Mouse (Mus musculus) B cell, adult 2 months (primary cell): Measurements from ENCODE around the gene Ttc23.

Experiments
- DNase-seq, 2 experiments: peaks; one replicate each; pipeline ENCODE4 v3.0.0; 2022

The Ttc23 gene

DNA sequence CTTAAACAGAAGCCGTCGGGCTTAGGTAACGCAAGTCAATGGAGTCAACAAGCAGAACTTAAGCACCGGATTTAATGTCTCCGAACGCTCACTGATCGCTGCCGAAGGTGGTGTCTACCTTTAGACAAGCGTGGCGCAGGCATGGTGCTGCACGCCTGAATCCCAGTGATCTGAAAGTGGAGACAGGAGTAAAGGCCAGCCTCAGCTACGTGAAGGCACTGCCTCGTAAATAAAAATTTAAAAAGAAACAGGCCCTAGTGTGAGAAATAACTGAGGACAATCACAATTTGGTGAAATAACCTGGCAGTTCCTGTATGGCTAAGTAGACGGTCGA is 1.6 kb upstream of the Ttc23 start:
- no peak for DNase-seq

DNA sequence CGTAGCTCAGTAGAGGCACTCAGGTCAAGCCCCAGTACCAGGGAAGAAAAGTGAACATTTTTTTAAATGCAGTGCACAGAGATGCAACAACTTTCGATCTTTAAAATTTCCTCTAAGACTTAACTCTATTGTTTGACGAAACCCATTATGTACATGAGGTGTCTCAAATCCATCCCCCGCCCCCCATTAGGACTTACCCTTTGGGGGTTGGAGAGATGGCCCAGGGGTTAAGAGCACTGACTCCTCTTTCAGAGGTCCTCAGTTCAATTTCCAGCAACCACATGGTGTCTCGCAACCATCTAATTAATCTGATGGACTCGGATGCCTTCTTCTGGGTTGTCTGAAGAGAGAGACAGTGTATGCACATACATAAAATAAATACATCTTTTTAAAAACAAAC is 1.1 kb upstream of the Ttc23 start:
- DNase-seq, result no peak

DNA sequence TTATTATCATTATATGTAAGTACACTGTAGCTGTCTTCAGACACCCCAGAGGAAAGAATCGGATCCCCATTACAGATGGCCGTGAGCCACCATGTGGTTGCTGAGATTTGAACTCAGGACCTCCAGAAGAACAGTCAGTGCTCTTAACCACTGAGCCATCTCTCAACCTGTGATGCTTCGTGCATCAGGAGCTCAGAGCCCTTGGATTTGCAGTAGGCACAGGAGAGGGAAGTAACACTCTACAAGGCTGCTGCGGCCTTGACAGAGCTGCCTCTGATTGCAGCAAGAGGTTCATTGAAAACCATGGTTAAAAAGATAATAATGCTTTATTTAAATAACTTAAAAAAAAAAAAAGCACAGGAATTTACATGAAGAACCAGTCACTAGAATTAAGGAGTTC is 1.2 kb downstream of the Ttc23 start:
- DNase-seq, result no peak

DNA sequence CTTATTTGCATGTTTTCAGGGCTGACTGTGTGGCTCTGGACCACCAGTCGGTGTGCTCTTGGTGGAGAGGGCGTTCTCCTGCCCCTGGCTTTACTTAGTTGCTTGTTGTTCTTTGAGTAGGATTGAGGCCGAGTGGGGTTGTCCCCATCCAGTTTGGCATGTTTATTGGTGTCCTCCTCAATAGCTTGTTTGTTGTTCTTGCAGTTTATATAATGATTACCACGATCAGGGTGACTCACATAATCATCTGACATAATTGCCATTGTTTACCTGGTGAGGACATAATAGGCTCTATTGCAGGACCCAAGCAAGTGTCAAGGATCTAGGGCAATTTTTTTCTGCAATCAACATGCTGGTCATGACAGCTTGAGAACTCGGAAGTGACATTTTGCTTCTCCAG is 5.0 kb downstream of the Ttc23 start:
- DNase-seq, result no peak

DNA sequence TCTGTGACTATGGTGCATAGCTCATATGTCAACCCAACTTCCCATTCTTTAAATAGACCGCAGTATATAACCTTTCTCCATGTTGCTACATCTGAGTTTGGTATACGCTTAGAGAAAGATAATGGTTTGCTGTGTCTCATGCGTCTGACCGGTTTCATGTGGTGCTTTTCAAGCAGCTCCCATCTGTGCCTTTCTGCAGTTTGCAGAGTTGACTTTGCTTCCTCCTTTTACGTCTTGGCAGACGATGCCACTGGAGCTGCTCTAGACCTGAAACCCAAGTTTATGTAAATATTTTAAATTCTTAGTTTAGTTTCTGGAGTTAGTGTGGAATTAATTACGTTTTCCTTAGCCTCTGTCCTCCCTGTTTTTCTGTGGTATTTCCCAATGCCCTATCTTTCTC is 7.5 kb downstream of the Ttc23 start:
- no peak for DNase-seq

DNA sequence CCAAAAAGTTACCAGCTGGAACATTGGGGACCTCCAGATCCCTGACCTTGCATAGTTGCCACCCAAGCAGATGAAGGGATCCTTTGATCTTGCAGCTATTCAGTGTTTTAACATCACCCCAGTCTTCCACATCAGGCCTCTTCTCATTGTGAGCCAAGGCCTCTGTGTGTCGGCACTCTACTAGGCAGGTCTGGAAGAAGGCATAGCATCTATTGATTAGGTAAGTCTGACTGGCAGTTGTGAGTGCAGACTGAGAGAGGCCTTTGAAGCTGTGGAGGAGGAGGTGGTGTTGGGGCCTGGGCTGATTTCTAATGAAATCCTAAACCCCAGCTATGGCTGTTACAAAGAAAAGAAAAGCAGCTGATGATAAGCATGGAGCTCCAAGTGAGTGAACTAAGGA is 8.0 kb downstream of the Ttc23 start:
- no peak for DNase-seq

DNA sequence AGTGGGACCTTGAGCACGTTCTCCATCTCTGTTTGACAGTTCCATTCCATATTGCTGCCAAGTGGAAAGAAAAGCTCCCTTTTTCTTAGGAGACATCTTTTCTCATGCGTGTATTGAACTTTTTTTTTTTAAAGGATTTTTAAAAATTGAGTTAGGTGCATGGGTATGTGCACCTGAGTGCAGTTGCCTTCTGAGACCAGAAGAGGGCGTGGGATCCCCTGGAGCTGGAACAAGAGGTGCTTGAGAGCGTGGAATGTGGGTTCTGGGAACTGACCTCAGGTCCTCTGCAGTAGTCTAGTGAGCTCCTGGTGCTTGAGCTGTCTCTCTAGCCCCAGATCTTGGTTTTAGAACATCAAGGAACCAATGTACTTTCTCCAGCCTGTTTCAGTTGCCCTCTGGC is 10.9 kb downstream of the Ttc23 start:
- no peak for DNase-seq

DNA sequence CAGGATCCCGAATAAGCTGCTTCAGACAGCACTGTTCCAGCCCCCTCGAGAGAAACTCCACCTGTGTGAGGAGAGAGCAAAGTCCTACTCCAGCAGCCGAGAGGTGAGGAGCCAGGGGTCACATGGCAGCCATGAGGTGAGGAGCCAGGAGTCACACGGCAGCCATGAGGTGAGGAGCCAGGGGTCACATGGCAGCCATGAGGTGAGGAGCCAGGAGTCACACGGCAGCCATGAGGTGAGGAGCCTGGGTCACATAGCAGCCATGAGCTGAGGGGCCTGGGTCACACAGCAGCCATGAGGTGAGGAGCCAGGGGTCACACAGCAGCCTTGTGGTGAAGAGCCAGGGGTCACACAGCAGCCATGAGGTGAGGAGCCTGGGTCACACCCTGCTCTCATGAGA is 15.2 kb downstream of the Ttc23 start:
- no peak for DNase-seq

DNA sequence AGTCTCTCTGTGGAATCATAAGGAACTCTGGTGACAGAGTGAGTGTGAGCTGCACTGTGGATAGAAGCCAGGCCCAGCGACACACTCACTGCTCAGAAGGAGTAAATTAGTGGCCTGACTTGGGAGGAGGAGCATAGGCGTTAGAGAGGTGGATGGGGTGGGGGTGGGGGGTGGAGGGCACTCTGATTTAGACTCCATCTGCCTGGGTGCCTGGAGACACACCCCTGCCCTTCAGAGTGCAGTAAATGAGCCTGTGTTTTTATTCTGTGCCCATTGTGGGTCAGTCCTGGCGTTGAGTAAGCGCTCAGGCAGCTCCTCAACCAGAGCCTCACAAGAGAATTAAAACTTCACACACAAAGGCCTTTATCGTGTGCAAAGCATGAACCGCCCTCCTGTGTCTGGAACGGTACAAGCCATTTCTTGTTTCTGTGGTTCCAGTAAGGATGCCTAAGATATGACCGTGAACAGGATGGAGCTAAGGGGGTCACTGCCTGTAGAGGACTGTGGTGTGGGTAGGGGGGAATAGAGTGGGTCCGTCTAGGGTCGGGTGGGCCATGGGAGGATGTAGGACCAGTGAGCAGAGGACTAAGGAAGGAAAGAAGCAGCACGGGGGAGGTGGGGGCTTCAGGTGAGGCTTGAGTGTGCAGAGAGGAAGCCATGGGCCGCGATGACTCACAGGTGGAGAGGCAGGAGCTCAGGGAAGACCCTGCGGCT is 16.9 kb downstream of the Ttc23 start:
- DNase-seq, result no peak

DNA sequence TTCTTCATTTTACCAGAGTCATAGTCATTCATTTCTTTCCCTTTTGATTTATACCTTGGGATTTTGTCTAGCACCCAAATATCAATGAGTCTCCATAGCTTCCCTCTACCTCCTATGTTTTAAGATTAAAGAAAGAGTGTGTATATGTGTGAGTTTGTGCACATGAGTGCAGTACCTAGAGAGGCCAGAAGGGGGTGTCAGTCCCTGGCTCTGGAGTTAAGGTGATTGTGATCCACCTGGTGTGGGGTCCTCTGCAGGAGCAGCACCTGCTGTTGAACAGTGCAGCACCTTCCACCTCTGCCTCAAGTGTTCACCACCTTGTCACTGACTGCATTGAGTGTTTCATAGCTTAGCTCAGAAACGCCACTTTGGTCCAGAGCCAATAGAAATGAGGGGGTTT is 23.8 kb downstream of the Ttc23 start:
- peak; percentile 3 to 28 for DNase-seq

DNA sequence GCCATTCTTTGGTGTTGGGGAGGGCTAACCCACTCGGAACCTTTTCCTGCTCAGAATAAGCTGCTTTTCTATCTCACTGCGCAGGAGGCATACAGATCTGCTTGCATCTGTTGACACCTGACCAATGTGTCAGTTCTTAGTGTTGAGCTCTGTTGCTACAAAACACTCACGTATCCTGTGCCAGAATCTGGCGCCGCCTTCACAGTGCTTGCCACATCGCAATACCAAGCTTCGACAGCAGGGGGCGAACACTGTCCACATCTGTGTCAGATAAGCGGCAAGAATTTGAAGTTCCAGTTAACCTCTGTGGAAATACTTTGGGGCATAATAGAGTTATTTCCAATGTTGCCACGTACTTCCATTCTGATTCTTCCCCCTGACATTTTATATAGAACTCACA is 25.4 kb downstream of the Ttc23 start:
- DNase-seq, result peak; percentile 85

DNA sequence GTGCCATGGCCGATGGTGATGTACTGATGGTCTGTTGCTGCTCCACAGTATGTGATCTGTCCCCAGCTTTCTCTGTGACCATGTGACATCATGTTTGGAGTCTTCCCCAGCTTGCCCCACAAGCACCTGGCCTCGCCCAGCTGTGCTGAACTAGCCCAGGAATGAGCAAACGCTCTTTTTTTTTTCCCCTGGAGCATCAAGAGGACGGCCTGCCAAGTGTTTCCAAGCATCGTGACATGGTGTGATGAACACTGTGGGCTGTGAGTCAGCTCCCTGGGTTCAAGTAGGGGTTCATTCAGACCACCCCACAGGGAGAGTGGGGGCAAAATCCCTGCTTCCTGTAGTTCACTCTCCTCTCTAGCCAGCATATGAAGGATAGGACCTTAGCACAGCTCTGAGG is 26.4 kb downstream of the Ttc23 start:
- DNase-seq, result no peak

DNA sequence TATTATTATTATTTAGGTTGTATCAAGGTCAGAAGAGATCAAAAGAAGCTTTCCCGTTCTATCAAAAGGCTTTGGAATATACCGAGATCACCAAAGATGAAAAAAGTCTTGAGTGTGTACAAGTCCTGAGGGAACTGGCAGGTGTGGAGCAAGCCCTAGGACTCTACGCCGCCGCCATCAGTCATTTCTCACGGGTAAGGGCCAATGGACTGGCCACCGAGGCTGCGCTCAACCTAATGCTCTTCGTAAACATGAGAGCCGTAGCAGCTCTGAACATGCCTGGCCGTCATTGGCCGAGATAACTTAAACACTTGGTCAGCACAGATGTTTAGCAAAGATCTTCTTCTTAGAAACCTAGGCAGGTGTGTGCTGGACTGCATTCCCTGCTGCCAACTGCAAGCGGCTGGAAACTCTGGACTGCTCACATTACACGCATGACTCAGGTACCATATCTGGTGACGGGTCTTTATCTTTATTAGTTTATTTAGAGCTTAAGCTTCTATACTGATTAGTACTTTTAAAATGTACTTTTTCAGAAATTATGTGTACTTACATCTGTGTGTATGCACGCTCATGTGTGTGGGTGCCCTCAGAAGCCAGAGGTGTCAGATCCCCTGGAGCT is 31.8 kb downstream of the Ttc23 start:
- no peak for DNase-seq

DNA sequence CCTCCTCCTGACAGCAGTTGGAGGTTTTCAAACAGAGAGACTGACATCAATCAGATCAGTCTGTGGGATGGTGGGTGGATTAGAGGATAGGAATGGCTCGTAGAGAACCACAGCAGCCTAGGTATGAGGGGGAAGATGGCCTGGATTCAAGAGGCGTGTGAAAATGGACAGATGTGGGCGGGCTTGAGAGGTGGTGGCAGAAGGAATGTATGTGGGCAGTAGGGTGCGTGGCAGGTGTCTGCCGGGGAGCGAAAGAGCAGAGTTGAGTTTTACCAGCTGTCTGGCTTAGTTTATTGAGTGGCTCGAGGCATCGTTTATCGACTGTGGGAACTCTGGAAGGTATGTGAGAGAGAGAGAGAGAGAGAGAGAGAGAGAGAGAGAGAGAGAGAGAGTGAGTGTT is 33.9 kb downstream of the Ttc23 start:
- DNase-seq, result no peak

DNA sequence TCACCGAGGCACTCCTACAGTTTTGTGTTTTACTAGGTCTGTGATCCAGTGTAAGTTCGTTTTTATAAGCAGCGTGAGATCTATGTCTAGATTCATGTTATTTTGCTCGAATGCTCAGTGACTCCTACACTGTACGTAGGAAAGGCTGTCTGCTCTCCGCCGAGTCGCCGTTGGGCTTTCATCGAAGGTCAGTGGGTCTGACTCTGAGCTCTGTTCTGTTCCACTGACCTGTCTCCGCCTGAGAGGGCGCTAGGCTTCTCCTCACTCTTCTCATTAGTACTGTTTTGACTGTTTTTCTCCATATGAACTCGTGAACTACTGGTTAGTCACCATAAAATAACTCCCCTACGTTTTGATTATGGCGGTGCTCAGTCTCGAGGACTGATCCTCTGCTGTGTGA is 35.8 kb downstream of the Ttc23 start:
- no peak for DNase-seq

DNA sequence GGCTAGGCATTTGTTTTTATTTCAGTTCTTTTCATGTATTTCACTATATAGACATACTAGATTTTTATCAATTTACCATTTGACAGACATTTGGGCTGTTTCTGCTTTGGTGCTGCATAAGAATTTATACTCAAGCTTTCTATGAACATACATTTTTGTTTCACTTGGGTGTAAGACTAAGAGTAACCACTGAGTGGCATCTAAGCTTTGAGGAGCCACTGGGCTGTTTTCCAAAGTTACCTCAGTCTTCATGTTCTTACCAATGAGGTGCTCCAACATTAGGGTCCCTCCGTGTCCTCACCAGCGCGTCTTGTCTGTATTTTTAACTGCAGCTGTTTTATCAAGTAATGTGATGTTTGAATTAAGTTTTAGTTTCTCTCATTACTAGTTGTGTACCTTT is 39.3 kb downstream of the Ttc23 start:
- DNase-seq, result no peak

DNA sequence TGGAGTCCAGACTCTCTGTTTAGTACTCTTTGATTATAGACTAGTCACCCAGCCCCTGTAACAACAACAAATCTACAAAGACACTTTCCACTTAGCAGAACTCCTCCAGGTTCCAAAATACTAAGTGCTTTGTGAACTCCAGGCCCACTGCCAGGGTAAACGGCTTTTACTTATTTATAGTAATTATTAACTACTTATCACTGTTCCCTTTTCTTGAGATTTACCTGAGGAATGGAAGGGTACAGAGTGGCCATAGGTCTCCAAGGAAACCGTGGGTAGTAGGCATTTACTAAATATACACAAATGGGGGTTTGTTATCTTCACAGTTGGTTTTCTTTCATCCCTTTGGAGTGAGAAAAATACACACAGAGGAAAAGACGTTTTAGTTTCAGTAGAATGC is 41.1 kb downstream of the Ttc23 start:
- DNase-seq, result no peak

DNA sequence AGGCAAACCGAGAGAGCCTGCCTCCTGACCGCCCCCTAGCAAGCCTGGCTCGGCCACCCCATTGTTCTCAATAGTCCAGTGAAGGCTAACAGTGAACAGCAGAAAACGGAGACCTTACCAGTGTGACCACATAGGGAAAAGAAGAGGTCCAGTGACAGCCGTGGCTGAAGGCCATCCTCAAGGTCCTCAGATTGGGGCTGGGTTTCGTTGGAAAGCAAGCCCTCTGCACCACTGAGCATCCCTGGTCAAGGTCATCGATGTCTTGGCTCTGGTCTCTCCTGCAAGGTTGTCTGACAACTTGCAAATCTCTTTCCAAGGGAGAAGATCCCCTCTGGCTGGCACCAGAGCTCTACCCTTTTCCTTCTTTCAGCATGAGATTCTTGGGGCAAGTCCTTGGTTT is 42.6 kb downstream of the Ttc23 start:
- DNase-seq, result no peak

DNA sequence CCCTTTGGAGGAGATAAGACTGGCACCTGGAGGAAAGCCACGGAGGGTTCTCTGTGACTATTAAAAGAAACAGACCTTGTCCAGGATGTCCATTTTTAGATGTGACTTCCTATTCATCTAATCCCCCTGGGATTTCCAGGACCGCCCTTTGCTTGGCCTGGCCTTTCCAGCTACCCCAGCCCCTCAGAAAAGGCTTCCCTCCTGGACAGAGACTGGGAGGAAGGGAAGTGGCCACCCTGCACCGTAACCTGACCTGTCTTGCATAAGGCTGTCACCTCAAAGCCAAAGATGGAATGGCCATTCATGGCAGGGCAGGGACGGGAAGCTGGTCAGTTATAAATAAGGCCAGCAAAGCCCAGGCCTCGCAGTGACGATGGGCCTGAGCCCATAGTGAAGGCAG is 43.8 kb downstream of the Ttc23 start:
- no peak for DNase-seq

DNA sequence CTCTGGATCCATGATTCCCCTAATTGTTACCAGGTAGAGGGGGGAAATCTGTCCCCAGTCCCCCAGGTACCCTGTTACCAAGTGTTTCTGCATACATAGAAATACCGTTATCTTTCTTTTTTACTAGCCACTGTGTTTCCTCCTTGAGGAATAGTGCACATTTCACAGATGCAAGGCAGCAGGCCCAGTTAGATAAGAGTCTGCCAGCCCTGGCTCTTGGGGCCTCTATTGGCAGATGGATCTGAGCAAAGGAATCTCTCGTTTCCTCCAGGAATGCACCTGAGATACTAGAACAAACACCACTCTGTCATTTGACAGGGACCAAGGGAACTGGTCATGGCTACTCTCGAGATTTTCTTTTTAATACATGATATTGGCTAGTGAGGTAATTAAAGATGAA is 44.9 kb downstream of the Ttc23 start:
- DNase-seq, result no peak

DNA sequence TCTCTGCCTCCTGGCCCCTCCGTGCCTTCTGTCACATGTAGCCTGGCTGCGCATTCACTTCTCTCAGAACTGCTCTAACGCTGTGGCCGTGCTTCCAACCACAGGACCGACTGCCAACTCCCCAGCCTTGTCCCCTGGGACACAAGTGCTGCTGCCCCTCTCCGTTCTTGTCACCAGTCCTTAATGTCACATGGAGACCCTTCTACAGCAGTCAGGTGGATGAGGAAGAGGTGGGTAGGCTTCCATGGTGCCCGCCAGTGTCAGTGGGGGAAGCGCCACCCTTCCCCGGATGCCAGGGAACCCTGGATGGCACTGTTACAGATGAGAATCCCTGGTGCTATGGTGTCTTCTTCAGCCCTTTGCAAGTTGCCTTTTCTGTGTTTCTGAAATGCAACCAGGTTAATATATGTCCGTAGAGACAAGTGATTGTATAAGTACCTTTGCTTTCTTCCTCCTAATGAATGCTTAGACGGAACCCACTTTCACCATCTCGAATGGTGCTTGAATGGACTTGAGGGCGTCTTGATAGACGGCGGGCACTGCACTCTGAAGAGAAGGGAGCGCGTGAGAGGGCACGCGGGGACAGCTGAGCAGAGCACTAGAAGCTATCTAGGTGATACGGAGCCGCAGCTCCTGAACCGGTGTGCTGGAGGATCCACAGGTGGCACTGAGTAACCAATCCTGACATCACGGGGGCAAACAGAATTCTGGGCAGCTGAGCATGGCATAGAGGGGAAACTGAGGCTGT is 45.8 kb downstream of the Ttc23 start:
- DNase-seq, result no peak

DNA sequence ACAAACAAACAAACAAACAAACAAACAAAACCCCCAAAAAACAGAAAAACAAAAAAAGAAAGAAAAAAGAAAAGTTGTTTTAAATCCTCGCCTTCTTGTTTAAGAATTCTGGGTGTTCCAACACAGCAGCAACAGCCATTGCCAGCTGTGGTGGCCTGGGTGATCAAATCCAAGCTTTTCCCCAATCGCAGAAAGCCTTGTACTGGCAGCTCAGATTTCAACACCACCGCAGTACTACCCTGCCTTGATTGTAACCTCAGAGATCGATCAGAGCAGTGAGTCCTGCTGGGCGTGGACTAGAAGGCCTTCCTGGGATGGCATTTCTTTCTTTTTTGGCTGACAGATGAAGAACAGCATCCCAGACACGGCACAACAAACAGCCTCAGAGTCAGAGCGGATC is 48.7 kb downstream of the Ttc23 start:
- DNase-seq, result no peak

DNA sequence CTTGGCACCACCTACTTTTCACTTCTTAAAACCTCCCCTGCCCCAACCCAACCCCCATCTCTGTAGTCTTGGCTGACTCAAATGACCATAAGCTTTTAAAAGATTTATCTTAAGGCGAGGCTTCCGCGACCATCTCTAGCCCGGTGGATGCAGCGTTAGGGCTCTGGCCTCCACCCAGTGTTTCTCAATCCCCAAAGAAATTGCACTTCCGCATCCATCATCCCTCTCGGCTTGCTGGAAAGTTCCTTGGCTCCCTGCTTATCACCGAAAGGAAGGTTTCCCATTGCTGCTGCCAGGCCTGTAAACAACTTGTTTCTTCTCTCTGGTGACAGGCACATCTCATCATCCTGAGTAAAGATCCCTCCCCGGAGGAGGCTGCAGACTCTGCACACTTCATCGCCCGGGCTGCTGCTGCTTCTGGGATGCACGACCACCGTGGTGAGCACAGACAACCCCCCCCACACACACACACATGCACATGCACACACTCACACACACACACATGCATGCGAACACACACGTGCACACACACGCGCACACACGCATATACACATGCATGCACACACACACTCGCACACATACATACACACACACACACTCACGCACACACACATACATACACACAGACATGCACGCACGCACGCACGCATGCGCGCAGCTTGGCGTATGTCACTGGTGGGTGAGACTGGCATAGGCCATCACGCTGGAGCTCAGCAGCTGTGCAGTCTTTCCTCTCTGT is 50.9 kb downstream of the Ttc23 start:
- no peak for DNase-seq

DNA sequence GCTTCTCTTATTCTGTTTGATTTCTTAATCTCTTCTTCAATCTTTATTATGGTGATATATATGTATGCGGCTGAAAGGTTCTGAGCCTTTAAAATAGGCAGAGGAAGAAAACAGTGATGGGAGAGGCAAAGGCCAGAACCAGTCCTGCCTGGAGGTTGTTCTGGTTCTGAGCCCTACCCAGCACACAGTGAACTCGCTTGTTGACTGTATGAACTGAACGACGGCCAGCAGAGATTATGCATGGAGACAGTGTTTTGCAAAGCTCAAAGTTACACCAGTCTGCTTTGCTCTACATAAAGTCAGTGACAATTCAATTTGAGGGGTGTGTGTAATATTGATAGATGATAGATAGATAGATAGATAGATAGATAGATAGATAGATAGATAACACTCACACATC is 52.1 kb downstream of the Ttc23 start:
- DNase-seq, result no peak
